Mouse (Mus musculus): ENCODE measurements around the gene Dnajb11.

The Dnajb11 gene

GRCm38 (mm10) chr16:22857431-22858113 lies at the start of gene Dnajb11, which contains the start of gene Tbccd1:
Dnajb11 (plus strand) TSS chr16:22857845.
Tbccd1 (minus strand) TSS chr16:22857669.
- DNase-seq = peak; percentile 100

GRCm38 (mm10) chr16:22811477-22811876 lies 46.2 kb upstream of the Dnajb11 start, which contains the start of gene Crygs:
Crygs (minus strand) TSS chr16:22811577.
- no peak for DNase-seq

GRCm38 (mm10) chr16:22820731-22821130 lies 36.9 kb upstream of the Dnajb11 start:
- peak; percentile 46 for DNase-seq

- no peak for DNase-seq
These were observed 24.6 kb upstream of the Dnajb11 start for GRCm38 (mm10) chr16:22832932-22833525.

GRCm38 (mm10) chr16:22839146-22839857 lies 18.3 kb upstream of the Dnajb11 start:
- no peak for DNase-seq

GRCm38 (mm10) chr16:22842871-22843270 lies 14.8 kb upstream of the Dnajb11 start:
- no peak for DNase-seq

GRCm38 (mm10) chr16:22844061-22844801 lies 13.4 kb upstream of the Dnajb11 start:
- DNase-seq = peak; percentile 94

GRCm38 (mm10) chr16:22844834-22845233 lies 12.8 kb upstream of the Dnajb11 start:
- no peak for DNase-seq

- no peak for DNase-seq
These were observed 12.2 kb upstream of the Dnajb11 start for GRCm38 (mm10) chr16:22845481-22845880.

GRCm38 (mm10) chr16:22847686-22848085 lies 10.0 kb upstream of the Dnajb11 start:
- DNase-seq = no peak

- DNase-seq = no peak
These were observed 9.3 kb upstream of the Dnajb11 start for GRCm38 (mm10) chr16:22848331-22848730.

GRCm38 (mm10) chr16:22852709-22853108 lies 4.9 kb upstream of the Dnajb11 start:
- DNase-seq = no peak

GRCm38 (mm10) chr16:22856773-22857172 lies 872 bp upstream of the Dnajb11 start:
- DNase-seq = no peak

GRCm38 (mm10) chr16:22872397-22872796 lies 14.8 kb downstream of the Dnajb11 start:
- no peak for DNase-seq

GRCm38 (mm10) chr16:22873369-22873768 lies 15.7 kb downstream of the Dnajb11 start:
- DNase-seq = no peak

GRCm38 (mm10) chr16:22876218-22877043 lies 18.8 kb downstream of the Dnajb11 start:
- peak; percentile 48 for DNase-seq

GRCm38 (mm10) chr16:22877660-22878390 lies 20.2 kb downstream of the Dnajb11 start:
- DNase-seq = no peak

GRCm38 (mm10) chr16:22878716-22879115 lies 21.1 kb downstream of the Dnajb11 start:
- DNase-seq = no peak

GRCm38 (mm10) chr16:22879945-22880595 lies 22.4 kb downstream of the Dnajb11 start:
- no peak for DNase-seq

- peak; percentile 43 for DNase-seq
These were observed 23.3 kb downstream of the Dnajb11 start for GRCm38 (mm10) chr16:22880900-22881299.

- no peak for DNase-seq
These were observed 23.8 kb downstream of the Dnajb11 start for GRCm38 (mm10) chr16:22881487-22881886.
